In genomic region chr13:63272017-63272601, GRCm38 (mm10) we compare ENCODE assay signal across 10 mouse cellular contexts.
A peak's percentile ranks its signal among the peaks of the same experiment; 100 is the strongest.
DNase-seq lines count a peak whose midpoint lies in the region; ATAC-seq and TF ChIP-seq lines count a peak whose summit lies in the region.
"Had no signal": no experiment of that assay in that cellular context is flagged by ENCODE, and none has a peak within 500 bp of the region (broad histone marks: within the 10 kb centered on the region; RNA-seq: fewer than 3 reads in every experiment).

No protein-coding gene starts in this region.

- H3K27ac ChIP-seq in heart, adult 2 months: peak overlapping the region; percentile 86
- peak overlapping the region; percentile 60; the same call in 1 of the 2 replicates for H3K27ac ChIP-seq in embryonic facial prominence, embryonic 11.5 days (replicated peaks; ENCODE audit: low read depth, low read length)
- peak overlapping the region; percentile 86 for H3K27ac ChIP-seq in intestine, embryonic 15.5 days
- no peak overlapping the region for H3K27ac ChIP-seq in midbrain, embryonic 13.5 days

- no peak for TF ChIP-seq CTCF in heart, adult 2 months (IDR thresholded peaks at IDR 0.05)

- no peak; the same call in 1 of the 2 replicates for ATAC-seq in embryonic facial prominence, embryonic 11.5 days (replicated peaks; ENCODE audit: insufficient number of reproducible peaks, low FRiP score, low TSS enrichment, low read depth)
- ATAC-seq in intestine, embryonic 15.5 days: no peak; the same call in 1 of the 2 replicates
- peak; percentile 40; the same call in 1 of the 2 replicates for ATAC-seq in midbrain, embryonic 13.5 days
- ATAC-seq in activated CD4-positive, CD25-positive, alpha-beta regulatory T cell, adult 4 months: no peak

- no peaks in the 10 kb centered on the region for H3K27me3 ChIP-seq in heart, adult 2 months (ENCODE audit: control insufficient read depth, insufficient read depth, low read length)
- no peaks in the 10 kb centered on the region for H3K27me3 ChIP-seq in embryonic facial prominence, embryonic 11.5 days (ENCODE audit: control insufficient read depth, insufficient read depth, low read length)
- H3K27me3 ChIP-seq in intestine, embryonic 15.5 days (replicated peaks): no peaks in the 10 kb centered on the region
- peaks cover 49% of the 10 kb centered on the region for H3K27me3 ChIP-seq in midbrain, embryonic 13.5 days
- H3K27me3 ChIP-seq: megakaryocyte, embryonic 14.5 days had no signal

- intact Hi-C loops in heart, adult 2 months (cut with DNase I): no loop called here

- H3K4me1 ChIP-seq in heart, adult 2 months (ENCODE audit: control insufficient read depth, insufficient read depth, low read length): peaks cover 24% of the 10 kb centered on the region
- H3K4me1 ChIP-seq in embryonic facial prominence, embryonic 11.5 days (ENCODE audit: control insufficient read depth, insufficient read depth, low read length): peaks cover 6% of the 10 kb centered on the region
- peaks cover 28% of the 10 kb centered on the region for H3K4me1 ChIP-seq in intestine, embryonic 15.5 days (replicated peaks)
- peaks cover 25% of the 10 kb centered on the region for H3K4me1 ChIP-seq in midbrain, embryonic 13.5 days (replicated peaks)

- TF ChIP-seq EP300 in heart, adult 2 months (IDR thresholded peaks at IDR 0.05; ENCODE audit: insufficient read depth, low read depth, low read length): no peak

- peak overlapping the region; percentile 58 for H3K4me2 ChIP-seq in embryonic facial prominence, embryonic 11.5 days (ENCODE audit: low read depth, low read length)
- peak overlapping the region; percentile 57 for H3K4me2 ChIP-seq in intestine, embryonic 15.5 days (replicated peaks)
- peak overlapping the region; percentile 84 for H3K4me2 ChIP-seq in midbrain, embryonic 13.5 days (replicated peaks)

- no peak for DNase-seq in heart, adult 2 months
- no peak for DNase-seq in heart, postnatal 4 days
- no peak for DNase-seq in embryonic facial prominence, embryonic 11.5 days (ENCODE audit: low spot score)
- no peak for DNase-seq in urinary bladder, postnatal 14 days (ENCODE audit: low spot score)
- no peak for DNase-seq in layer of hippocampus, adult 9-10 months (ENCODE audit: low spot score)
- DNase-seq: cerebellum, adult 11 months had no signal

- no peak for TF ChIP-seq POLR2A in heart, adult 2 months (IDR thresholded peaks at IDR 0.05; ENCODE audit: insufficient read depth, low read depth, low read length)

- H3K9me3 ChIP-seq in embryonic facial prominence, embryonic 11.5 days (replicated peaks; ENCODE audit: control insufficient read depth, low read length): no peaks in the 10 kb centered on the region
- H3K9me3 ChIP-seq in intestine, embryonic 15.5 days: no peaks in the 10 kb centered on the region
- H3K9me3 ChIP-seq in midbrain, embryonic 13.5 days: no peaks in the 10 kb centered on the region
- H3K9me3 ChIP-seq: megakaryocyte, embryonic 14.5 days had no signal

- peak overlapping the region; percentile 35 for H3K9ac ChIP-seq in heart, adult 2 months (ENCODE audit: low read depth, low read length)
- peak overlapping the region; percentile 53 for H3K9ac ChIP-seq in embryonic facial prominence, embryonic 11.5 days (replicated peaks; ENCODE audit: low read length)
- peak overlapping the region; percentile 48 for H3K9ac ChIP-seq in intestine, embryonic 15.5 days
- peak overlapping the region; percentile 65 for H3K9ac ChIP-seq in midbrain, embryonic 13.5 days (replicated peaks)

- H3K4me3 ChIP-seq in heart, adult 2 months: peak overlapping the region; percentile 51; the same call in 1 of the 2 replicates
- peak overlapping the region; percentile 43 for H3K4me3 ChIP-seq in embryonic facial prominence, embryonic 11.5 days (ENCODE audit: low read depth, low read length)
- peak overlapping the region; percentile 41 for H3K4me3 ChIP-seq in intestine, embryonic 15.5 days (replicated peaks)
- H3K4me3 ChIP-seq in midbrain, embryonic 13.5 days (replicated peaks): peak overlapping the region; percentile 48
- H3K4me3 ChIP-seq: megakaryocyte, embryonic 14.5 days had no signal

- 24% methylated on average over 16 of the region's 16 CpGs for WGBS in heart, adult 2 months
- WGBS in embryonic facial prominence, embryonic 11.5 days: 5% methylated on average over 16 of the region's 16 CpGs
- 16% methylated on average over 16 of the region's 16 CpGs for WGBS in intestine, embryonic 15.5 days
- whole genome bisulfite sequencing in midbrain, embryonic 13.5 days: 5% methylated on average over 16 of the region's 16 CpGs

- H3K79me2 ChIP-seq in heart, adult 2 months (replicated peaks; ENCODE audit: control insufficient read depth, insufficient read depth, low read length): peaks cover 12% of the 10 kb centered on the region

- peaks cover 63% of the 10 kb centered on the region for H3K36me3 ChIP-seq in heart, adult 2 months (ENCODE audit: control insufficient read depth, insufficient read depth, low read length)
- H3K36me3 ChIP-seq in embryonic facial prominence, embryonic 11.5 days (replicated peaks; ENCODE audit: control insufficient read depth, insufficient read depth, low read depth, low read length): no peaks in the 10 kb centered on the region
- H3K36me3 ChIP-seq in intestine, embryonic 15.5 days: no peaks in the 10 kb centered on the region
- no peaks in the 10 kb centered on the region for H3K36me3 ChIP-seq in midbrain, embryonic 13.5 days
